Mouse (Mus musculus): ENCODE data around the gene Gm10985. TPM values are rescaled to one million over a fixed set of nuclear protein-coding genes. Genes with fewer than 3 reads are reported as not detected.

The Gm10985 gene
- polyA plus RNA-seq, 1 experiment from 2014 or later, result not detected

Other genes with a start within 250 kb of the Gm10985 start
- 24.4 and 24.8 TPM in 2 replicates for gene Frem2, start 187.7 kb upstream of the Gm10985 start, polyA plus RNA-seq (2014; fragmentation: Nextera tagmentation; extraction: Ambion mirVana)
- gene Ufm1, start 18.7 kb downstream of the Gm10985 start, polyA plus RNA-seq (2014; fragmentation: Nextera tagmentation; extraction: Ambion mirVana), result 93.6 and 103 TPM in 2 replicates